Mouse (Mus musculus) liver, postnatal 0 days (tissue): ENCODE measurements around the gene Drd5.

ENCODE experiments used
- CTCF ChIP-seq: sonication (generic); IDR thresholded peaks from 2 replicates; pipeline ENCODE4 v1.5.1; 2016; ENCODE audit warnings: antibody characterized with exemption, low read depth
- EP300 ChIP-seq: IDR thresholded peaks from 2 replicates; pipeline ENCODE4 v1.6.1; 2016; ENCODE audit warnings: antibody characterized with exemption, low read depth, mild to moderate bottlenecking

DNA sequence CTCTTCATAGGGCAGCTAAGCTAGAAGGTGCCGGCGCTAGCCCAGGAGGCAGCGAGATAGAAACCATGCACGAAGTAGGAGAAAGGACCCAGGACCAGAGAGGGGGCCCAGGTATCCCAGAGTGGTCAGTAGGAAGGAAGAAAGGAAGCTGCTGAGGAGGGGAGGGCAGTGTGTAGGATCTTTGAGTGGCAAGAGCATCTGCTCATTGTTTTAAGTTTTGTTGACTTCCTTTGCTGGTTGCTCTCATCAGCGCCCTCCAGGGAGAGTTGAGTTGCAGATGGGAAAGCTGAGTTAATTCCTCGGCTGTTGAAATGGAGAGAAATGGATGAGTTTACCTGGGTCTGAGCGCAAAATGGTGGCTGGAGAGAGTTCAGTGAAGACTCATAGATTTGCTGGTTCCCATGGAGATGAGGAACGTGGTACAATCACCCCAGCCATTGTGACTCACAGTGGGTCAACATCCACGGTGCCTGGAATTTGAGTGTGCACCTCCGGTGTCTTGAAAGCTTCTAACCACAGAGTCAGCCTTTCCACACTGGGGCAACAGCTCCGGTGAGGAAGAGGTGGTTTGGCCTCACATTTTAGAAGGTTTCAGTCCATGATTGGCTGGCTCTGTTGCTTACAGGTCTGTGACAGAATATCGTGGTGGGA is 17.3 kb upstream of the Drd5 start:
- TF ChIP-seq CTCF (no peak), EP300 (no peak)
